Mouse (Mus musculus) C2C12 (cell line): ENCODE results near the gene Vps9d1. TPM values are rescaled to one million over a fixed set of nuclear protein-coding genes. Genes with fewer than 3 reads are reported as not detected.
A peak's percentile ranks its signal among the peaks of the same experiment; 100 is the strongest.
"Not testable (repeated sequence)": the region's sequence is repeated elsewhere in the genome, so short reads cannot be mapped to it uniquely, and the experiment has no call there.

ENCODE experiments used
- H3K27me3 ChIP-seq: one replicate; pipeline ENCODE4 v1.6.1; 2011; ENCODE audit not compliant: control insufficient read depth, insufficient read depth, insufficient read length
- H3K36me3 ChIP-seq: one replicate; pipeline ENCODE4 v1.6.1; 2011; ENCODE audit not compliant: control insufficient read depth, insufficient read depth
- H3K4me3 ChIP-seq: one replicate; pipeline ENCODE4 v1.5.1; 2011; ENCODE audit warnings: mild to moderate bottlenecking, control low read depth; ENCODE audit not compliant: poor library complexity, insufficient read depth, severe bottlenecking
- H3K79me2 ChIP-seq: one replicate; pipeline ENCODE4 v1.6.1; 2011; ENCODE audit not compliant: control insufficient read depth, insufficient read depth
- H3K79me3 ChIP-seq: one replicate; pipeline ENCODE4 v1.6.1; 2011; ENCODE audit warnings: low read depth, control low read depth
- H3ac ChIP-seq: one replicate; pipeline ENCODE3; 2011; ENCODE audit warnings: low read depth; ENCODE audit not compliant: control insufficient read depth, insufficient read length
- CEBPB ChIP-seq: IDR thresholded peaks from one replicate; pipeline ENCODE4 v1.6.1; 2011; ENCODE audit warnings: low read depth, mild to moderate bottlenecking, control low read depth, moderate library complexity
- CTCF ChIP-seq: IDR thresholded peaks from one replicate; pipeline ENCODE4 v1.5.1; 2011; ENCODE audit not compliant: control insufficient read depth, insufficient read depth, insufficient read length
- FOSL1 ChIP-seq: IDR thresholded peaks from one replicate; pipeline ENCODE4 v1.8.0; 2011; ENCODE audit warnings: mild to moderate bottlenecking, low read length; ENCODE audit not compliant: poor library complexity, insufficient read depth, severe bottlenecking
- MAX ChIP-seq: IDR thresholded peaks from one replicate; pipeline ENCODE4 v1.6.1; 2011; ENCODE audit warnings: mild to moderate bottlenecking, control low read depth
- MYOD1 ChIP-seq: IDR thresholded peaks from one replicate; pipeline ENCODE4 v1.6.1; 2011; ENCODE audit warnings: low read depth; ENCODE audit not compliant: control insufficient read depth, insufficient read length
- MYOG ChIP-seq: IDR thresholded peaks from one replicate; pipeline ENCODE4 v1.6.1; 2011; ENCODE audit not compliant: control insufficient read depth, insufficient read length; ENCODE audit errors: extremely low read depth
- USF1 ChIP-seq: IDR thresholded peaks from one replicate; pipeline ENCODE4 v1.6.1; 2011; ENCODE audit warnings: low read depth, mild to moderate bottlenecking, control low read depth, moderate library complexity
- polyA plus RNA-seq: library from polyadenylated mRNA; unstranded; fragments of >200 nt; fragmentation: generic; extraction: Trizol; gene quantifications from one replicate; pipeline ENCODE4 v1.2.1, GENCODE M21; 2012; ENCODE audit warnings: missing spikeins

Gene Vps9d1
- polyA plus RNA-seq, 1 experiment = 8.5 TPM

DNA sequence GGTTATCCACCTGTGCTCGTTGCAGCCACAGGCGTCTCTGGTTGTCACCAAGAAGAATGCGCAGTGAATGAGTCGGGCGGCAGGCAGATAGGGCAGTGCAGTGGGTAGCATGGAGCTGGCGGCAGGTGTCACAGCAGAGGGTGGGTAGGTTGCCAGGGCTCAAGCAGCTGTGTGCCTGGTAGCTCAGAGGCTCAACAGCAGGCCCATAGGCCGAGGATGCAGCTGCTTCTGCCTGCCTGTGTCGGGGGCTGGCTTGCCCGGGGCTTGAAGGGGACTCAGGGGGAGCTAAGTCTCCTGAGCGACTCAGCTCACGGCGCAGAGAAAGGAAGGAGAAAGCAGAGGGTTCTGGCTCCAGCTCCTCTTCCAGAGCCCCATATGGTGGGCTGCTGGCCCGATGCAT, 20.8 kb downstream of the Vps9d1 start:
- Histone ChIP-seq H3K36me3 (no peaks in the 10 kb centered on the region), H3K27me3 (no peaks in the 10 kb centered on the region), H3ac (no peak overlapping the region), H3K79me3 (no peaks in the 10 kb centered on the region), H3K4me3 (no peak overlapping the region), H3K79me2 (no peaks in the 10 kb centered on the region)
- TF ChIP-seq USF1 = no peak
- TF ChIP-seq MYOD1 = no peak
- no peak for TF ChIP-seq CTCF

DNA sequence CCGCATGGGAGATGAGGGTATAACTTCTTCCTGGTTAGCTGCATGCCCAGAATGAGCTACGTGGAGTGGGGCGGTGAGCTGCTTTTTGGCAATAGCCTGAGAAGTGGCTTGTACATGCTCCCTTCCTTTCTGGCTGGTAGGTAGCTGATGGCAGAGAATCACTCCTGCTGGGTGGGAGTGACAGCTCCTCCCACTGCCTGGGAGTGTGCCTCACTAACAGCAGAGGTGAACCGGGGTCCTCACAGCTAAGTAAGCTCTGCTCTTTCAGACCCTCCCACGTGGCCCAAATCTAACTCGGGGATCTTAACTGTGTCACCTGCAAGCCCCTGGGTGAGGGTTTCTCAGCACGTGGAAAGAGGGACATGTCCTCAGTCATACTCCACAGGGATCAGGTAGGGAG, 21.6 kb downstream of the Vps9d1 start:
- Histone ChIP-seq H3K27me3 (no peaks in the 10 kb centered on the region), H3K79me3 (no peaks in the 10 kb centered on the region), H3K36me3 (peaks cover 2% of the 10 kb centered on the region), H3K79me2 (no peaks in the 10 kb centered on the region), H3K4me3 (no peak overlapping the region), H3ac (no peak overlapping the region)
- TF ChIP-seq CTCF = no peak
- no peak for TF ChIP-seq FOSL1
- TF ChIP-seq USF1 = no peak
- no peak for TF ChIP-seq MAX
- no peak for TF ChIP-seq MYOG
- no peak for TF ChIP-seq MYOD1

DNA sequence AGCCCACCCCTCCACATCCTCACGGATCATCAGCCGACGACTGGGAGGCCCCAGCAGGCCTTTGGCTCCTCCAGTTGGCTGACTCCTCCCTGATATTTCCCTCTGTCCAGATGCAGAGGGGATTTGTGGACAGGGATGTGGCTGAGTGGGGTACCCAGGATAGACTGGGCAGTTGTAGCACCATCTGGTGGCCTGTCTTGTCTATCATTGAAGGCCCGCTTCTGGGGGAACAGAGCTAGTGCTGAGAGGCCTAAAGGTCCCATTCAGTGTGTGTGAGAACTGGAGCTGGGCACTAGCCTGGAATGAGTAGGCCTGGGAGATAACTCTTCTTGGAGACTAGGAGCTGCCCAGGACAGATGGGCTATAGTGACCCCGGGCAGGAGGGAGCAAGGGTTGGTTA, 22.4 kb downstream of the Vps9d1 start:
- TF ChIP-seq MAX = no peak
- no peak for TF ChIP-seq CEBPB
- TF ChIP-seq CTCF = no peak
- no peak for TF ChIP-seq USF1
- no peak for TF ChIP-seq MYOD1
- TF ChIP-seq FOSL1 = no peak
- no peak for TF ChIP-seq MYOG
- Histone ChIP-seq H3ac (no peak overlapping the region), H3K36me3 (peaks cover 7% of the 10 kb centered on the region), H3K79me3 (no peaks in the 10 kb centered on the region), H3K79me2 (no peaks in the 10 kb centered on the region), H3K27me3 (no peaks in the 10 kb centered on the region), H3K4me3 (no peak overlapping the region)

DNA sequence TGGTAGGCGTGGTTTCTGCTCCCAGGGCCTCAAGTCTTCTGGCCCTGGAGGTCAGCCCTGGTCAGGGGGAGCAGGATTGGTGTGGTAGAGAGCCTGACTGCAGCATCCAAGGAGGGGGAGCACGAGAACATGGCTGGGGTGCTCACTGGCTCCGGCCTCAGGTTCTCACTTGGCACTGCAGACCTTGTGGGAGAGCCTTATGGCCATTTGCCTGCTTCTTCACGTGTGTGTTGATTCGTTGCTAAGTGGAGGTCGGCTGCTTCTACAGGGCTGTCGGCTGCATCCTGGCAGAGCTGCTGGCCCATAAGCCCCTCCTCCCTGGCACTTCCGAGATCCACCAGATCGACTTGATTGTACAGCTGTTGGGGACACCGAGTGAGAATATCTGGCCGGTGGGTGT, 23.8 kb downstream of the Vps9d1 start:
- H3K36me3 ChIP-seq, H3ac ChIP-seq, H3K79me2 ChIP-seq, H3K4me3 ChIP-seq, H3K27me3 ChIP-seq, H3K79me3 ChIP-seq: not testable (repeated sequence)

DNA sequence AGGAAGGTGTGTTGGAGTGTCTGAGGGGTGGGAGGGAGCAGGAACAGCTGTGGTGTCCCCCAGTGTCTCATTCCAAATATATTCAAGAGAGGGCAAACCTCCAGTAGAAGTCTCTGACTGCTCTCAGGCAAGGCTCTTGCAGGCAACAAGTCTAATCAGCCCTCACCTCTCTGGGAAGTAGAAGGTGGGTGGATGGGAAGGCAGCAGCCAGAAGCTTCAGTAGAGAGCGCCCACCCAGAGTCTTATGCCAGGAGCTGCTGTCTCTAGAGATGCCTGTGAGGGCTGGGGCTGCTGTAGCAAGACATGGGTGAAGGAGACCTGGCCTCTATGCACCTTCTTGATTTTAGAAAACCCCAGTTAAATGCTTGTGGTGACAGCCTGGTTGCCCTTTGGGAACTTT, 25.7 kb downstream of the Vps9d1 start:
- Histone ChIP-seq H3K27me3 (no peaks in the 10 kb centered on the region), H3ac (no peak overlapping the region), H3K79me2 (peaks cover 14% of the 10 kb centered on the region), H3K4me3 (no peak overlapping the region), H3K79me3 (peaks cover 5% of the 10 kb centered on the region), H3K36me3 (peaks cover 7% of the 10 kb centered on the region)
- TF ChIP-seq MAX (no peak), FOSL1 (no peak), USF1 (no peak), MYOD1 (no peak), CTCF (no peak), MYOG (no peak), CEBPB (no peak)

DNA sequence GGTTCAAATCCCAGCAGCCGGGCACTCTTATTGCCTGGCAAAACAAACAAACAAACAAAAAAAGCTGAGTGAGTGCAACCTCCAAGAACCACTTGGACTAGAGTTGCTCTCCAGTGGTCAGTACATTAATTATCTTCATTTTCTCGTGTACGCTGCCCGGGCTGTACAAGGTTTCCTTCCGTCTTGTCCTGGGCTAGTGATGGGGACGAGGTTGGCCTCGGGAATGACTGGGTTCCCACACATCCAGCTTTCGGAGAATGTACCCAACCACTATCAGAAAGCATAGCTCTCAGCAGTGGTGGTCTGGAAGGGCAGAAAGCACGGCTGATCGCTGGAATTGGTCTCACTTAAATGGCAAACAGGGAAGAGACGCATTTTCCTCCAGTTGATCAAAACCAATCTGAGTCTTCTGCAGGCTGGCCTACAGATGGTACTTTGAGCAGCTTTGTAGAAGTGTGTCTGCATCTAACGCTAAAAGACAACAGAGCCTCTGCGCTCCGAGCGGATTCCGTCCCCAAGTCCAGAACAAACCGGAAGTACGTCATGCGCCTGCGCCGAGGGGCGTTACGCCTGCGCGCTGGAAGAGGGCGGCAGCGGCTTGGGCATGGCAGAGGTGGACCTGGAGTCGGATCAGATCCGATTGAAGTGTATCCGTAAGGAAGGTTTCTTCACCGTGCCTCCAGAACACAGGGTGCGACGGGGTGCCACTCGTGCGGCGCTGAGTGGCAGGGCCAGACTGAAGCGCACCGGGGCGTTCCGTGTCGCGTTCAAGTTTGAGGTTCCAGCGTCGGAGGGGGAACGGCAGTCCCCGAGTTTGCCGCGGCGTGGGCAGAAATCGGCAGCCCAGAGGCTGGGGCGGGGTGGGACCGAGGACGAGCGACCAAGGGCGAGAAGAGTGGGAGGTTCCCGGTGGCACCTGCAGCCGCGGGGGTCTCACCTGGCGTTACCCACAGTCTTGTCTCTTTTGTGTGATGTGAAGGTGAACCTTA, 29.6 kb downstream of the Vps9d1 start, which contains the start of gene Cdk10:
Gene Cdk10 (plus strand): TSS at position 565 of the 989 bp plus-strand sequence.
- Histone ChIP-seq H3K27me3 (no peaks in the 10 kb centered on the region), H3K79me2 (peaks cover 14% of the 10 kb centered on the region), H3K36me3 (peaks cover 7% of the 10 kb centered on the region), H3K79me3 (peaks cover 5% of the 10 kb centered on the region), H3K4me3 (peak within 1 kb of the TSS; percentile 78), H3ac (peak within 1 kb of the TSS; percentile 95)
- no peak for TF ChIP-seq FOSL1
- no peak for TF ChIP-seq MYOD1
- TF ChIP-seq MAX = no peak
- no peak for TF ChIP-seq MYOG
- no peak for TF ChIP-seq USF1
- TF ChIP-seq CEBPB = no peak
- TF ChIP-seq CTCF = no peak
